Mouse (Mus musculus) splenic B cell, adult 2 months (primary cell): Measurements from ENCODE around the gene Phf19.

ENCODE experiments used
- DNase-seq: peaks from one replicate; pipeline ENCODE4 v3.0.0-alpha.2; 2011; ENCODE audit warnings: low read depth, low spot score
- H3K27me3 ChIP-seq: 2 replicates; pipeline ENCODE4 v1.6.1; 2012; ENCODE audit warnings: mild to moderate bottlenecking, low read length, moderate library complexity, mixed read lengths; ENCODE audit not compliant: control insufficient read depth, poor library complexity, insufficient read depth, severe bottlenecking
- H3K36me3 ChIP-seq: 2 replicates; pipeline ENCODE4 v1.6.1; 2012; ENCODE audit warnings: mild to moderate bottlenecking, low read length, moderate library complexity, mixed read lengths; ENCODE audit not compliant: control insufficient read depth, poor library complexity, insufficient read depth, severe bottlenecking

The Phf19 gene

GRCm38 (mm10) chr2:34914069-34914822 lies 420 bp upstream of the Phf19 start:
- Histone ChIP-seq H3K36me3 (no peaks in the 10 kb centered on the region), H3K27me3 (no peaks in the 10 kb centered on the region)
- DNase-seq = peak; percentile 75

GRCm38 (mm10) chr2:34912613-34913012 lies 1.2 kb downstream of the Phf19 start:
- no peak for DNase-seq
- Histone ChIP-seq H3K36me3 (no peaks in the 10 kb centered on the region), H3K27me3 (no peaks in the 10 kb centered on the region)

GRCm38 (mm10) chr2:34911871-34912270 lies 2.0 kb downstream of the Phf19 start:
- Histone ChIP-seq H3K36me3 (no peaks in the 10 kb centered on the region), H3K27me3 (no peaks in the 10 kb centered on the region)
- no peak for DNase-seq

GRCm38 (mm10) chr2:34909719-34910118 lies 4.1 kb downstream of the Phf19 start:
- Histone ChIP-seq H3K36me3 (no peaks in the 10 kb centered on the region), H3K27me3 (no peaks in the 10 kb centered on the region)
- no peak for DNase-seq

- no peaks in the 10 kb centered on the region for H3K27me3 ChIP-seq
- H3K36me3 ChIP-seq = no peaks in the 10 kb centered on the region
- DNase-seq = peak; percentile 85
Measured at GRCm38 (mm10) chr2:34906861-34907604, 6.8 kb downstream of the Phf19 start.

GRCm38 (mm10) chr2:34906426-34906825 lies 7.4 kb downstream of the Phf19 start:
- H3K36me3 ChIP-seq = no peaks in the 10 kb centered on the region
- H3K27me3 ChIP-seq = no peaks in the 10 kb centered on the region
- no peak for DNase-seq

GRCm38 (mm10) chr2:34904849-34905542 lies 8.8 kb downstream of the Phf19 start:
- Histone ChIP-seq H3K27me3 (no peaks in the 10 kb centered on the region), H3K36me3 (no peaks in the 10 kb centered on the region)
- peak; percentile 98 for DNase-seq

GRCm38 (mm10) chr2:34903652-34904405 lies 10.0 kb downstream of the Phf19 start:
- no peaks in the 10 kb centered on the region for H3K36me3 ChIP-seq
- no peaks in the 10 kb centered on the region for H3K27me3 ChIP-seq
- no peak for DNase-seq

- no peaks in the 10 kb centered on the region for H3K27me3 ChIP-seq
- no peak for DNase-seq
- no peaks in the 10 kb centered on the region for H3K36me3 ChIP-seq
Measured at GRCm38 (mm10) chr2:34903191-34903590, 10.6 kb downstream of the Phf19 start.

GRCm38 (mm10) chr2:34902731-34903130 lies 11.1 kb downstream of the Phf19 start:
- DNase-seq = no peak
- H3K27me3 ChIP-seq = no peaks in the 10 kb centered on the region
- H3K36me3 ChIP-seq = no peaks in the 10 kb centered on the region

- Histone ChIP-seq H3K36me3 (no peaks in the 10 kb centered on the region), H3K27me3 (no peaks in the 10 kb centered on the region)
- DNase-seq = no peak
Measured at GRCm38 (mm10) chr2:34901726-34902125, 12.1 kb downstream of the Phf19 start.

- Histone ChIP-seq H3K27me3 (no peaks in the 10 kb centered on the region), H3K36me3 (no peaks in the 10 kb centered on the region)
- no peak for DNase-seq
Measured at GRCm38 (mm10) chr2:34900412-34900811, 13.4 kb downstream of the Phf19 start.

- no peaks in the 10 kb centered on the region for H3K36me3 ChIP-seq
- no peaks in the 10 kb centered on the region for H3K27me3 ChIP-seq
- DNase-seq = no peak
Measured at GRCm38 (mm10) chr2:34899682-34900081, 14.1 kb downstream of the Phf19 start.

- H3K27me3 ChIP-seq = no peaks in the 10 kb centered on the region
- H3K36me3 ChIP-seq = no peaks in the 10 kb centered on the region
- DNase-seq = peak; percentile 57
Measured at GRCm38 (mm10) chr2:34897820-34898219, 16.0 kb downstream of the Phf19 start.
